Mouse (Mus musculus): ENCODE results near the gene Gm43552. TPM values are rescaled to one million over a fixed set of nuclear protein-coding genes. Genes with fewer than 3 reads are reported as not detected.

The Gm43552 gene
- polyA plus RNA-seq, 1 experiment from 2014 or later: 1.3 TPM

- no peak for DNase-seq (ENCODE audit: low spot score)
These were observed 106.9 kb downstream of the Gm43552 start for GRCm38 (mm10) chr5:65385704-65386103.

Other genes starting within 250 kb of the Gm43552 start
- gene Rfc1, start 157.2 kb downstream of the Gm43552 start, polyA plus RNA-seq (2015; fragmentation: Nextera tagmentation; extraction: Ambion mirVana): 106 and 119 TPM in 2 replicates
- gene Klb, start 144.5 kb downstream of the Gm43552 start, polyA plus RNA-seq (2015; fragmentation: Nextera tagmentation; extraction: Ambion mirVana): 0.13 TPM in 1 of 2 replicates, not detected in the other
- 1,355 and 1,379 TPM in 2 replicates for gene Rpl9, start 101.4 kb downstream of the Gm43552 start, polyA plus RNA-seq (2015; fragmentation: Nextera tagmentation; extraction: Ambion mirVana)
- 69.5 and 74.3 TPM in 2 replicates for gene Lias, start 101.3 kb downstream of the Gm43552 start, polyA plus RNA-seq (2015; fragmentation: Nextera tagmentation; extraction: Ambion mirVana)
- 57.7 and 58.2 TPM in 2 replicates for gene Ugdh, start 56.9 kb downstream of the Gm43552 start, polyA plus RNA-seq (2015; fragmentation: Nextera tagmentation; extraction: Ambion mirVana)
- gene Smim14, start 44.4 kb upstream of the Gm43552 start, polyA plus RNA-seq (2015; fragmentation: Nextera tagmentation; extraction: Ambion mirVana): 218 and 226 TPM in 2 replicates
- gene Ube2k, start 44.4 kb upstream of the Gm43552 start, polyA plus RNA-seq (2015; fragmentation: Nextera tagmentation; extraction: Ambion mirVana): 157 and 164 TPM in 2 replicates
- gene Pds5a, start 205.4 kb upstream of the Gm43552 start, polyA plus RNA-seq (2015; fragmentation: Nextera tagmentation; extraction: Ambion mirVana): 59.6 and 66.5 TPM in 2 replicates

All from thymus, postnatal 0 days (tissue).